Mouse (Mus musculus) erythroblast, embryonic 14.5 days (primary cell): ENCODE measurements around the gene Eci2.

Experiments
- GATA1 ChIP-seq: IDR thresholded peaks from 2 replicates; pipeline ENCODE4 v1.6.1; 2012; ENCODE audit warnings: low read length, inconsistent platforms, mixed read lengths
- TAL1 ChIP-seq: IDR thresholded peaks from 3 replicates; pipeline ENCODE4 v1.6.1; 2012; ENCODE audit warnings: low read length, inconsistent platforms, mixed read lengths

DNA sequence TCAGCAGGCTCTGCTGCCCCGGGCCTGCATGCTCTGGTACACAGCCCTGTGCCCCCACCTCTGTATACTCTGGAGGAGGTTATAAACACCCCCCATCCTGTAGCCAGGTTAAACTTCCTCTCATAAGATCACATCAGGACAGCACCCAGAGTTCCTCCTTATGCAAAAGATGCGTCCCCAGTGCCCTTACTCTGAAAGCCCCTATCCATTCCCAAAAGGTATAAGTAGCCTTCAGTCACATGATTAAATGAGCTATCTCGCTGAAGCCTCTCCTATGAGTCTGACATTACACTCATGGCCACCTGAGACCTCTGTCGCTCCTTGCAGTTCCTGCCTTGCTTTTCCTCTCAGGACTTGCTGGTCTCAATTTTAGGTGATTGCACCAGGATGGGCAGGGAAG is 6.7 kb upstream of the Eci2 start:
- TF ChIP-seq GATA1, result no peak
- no peak for TF ChIP-seq TAL1
